Mouse (Mus musculus) spleen, postnatal 36 days (tissue): Measurements from ENCODE around the gene B3gat3.
"Not testable (repeated sequence)": the region's sequence is repeated elsewhere in the genome, so short reads cannot be mapped to it uniquely, and the experiment has no call there.

Experiments used
- DNase-seq, 2 experiments: peaks; one replicate each; pipeline ENCODE4 v3.0.0; 2022; ENCODE audit warnings: low spot score in 2 of 2, mixed read lengths in 1 of 2

Gene B3gat3

GRCm38 (mm10) chr19:8942276-8942964 is 22.2 kb downstream of the B3gat3 start:
- peak; percentile 62 to 64 for DNase-seq

- DNase-seq = no peak
Measured at GRCm38 (mm10) chr19:8943047-8943446, 22.9 kb downstream of the B3gat3 start.

- no peak for DNase-seq
Measured at GRCm38 (mm10) chr19:8944062-8944461, 23.9 kb downstream of the B3gat3 start.

- DNase-seq = peak in 1 of 2 experiments; percentile 58
Measured at GRCm38 (mm10) chr19:8944750-8945149, 24.6 kb downstream of the B3gat3 start.

GRCm38 (mm10) chr19:8945251-8945650 is 25.1 kb downstream of the B3gat3 start:
- DNase-seq = no peak

GRCm38 (mm10) chr19:8946929-8947328 is 26.8 kb downstream of the B3gat3 start:
- no peak for DNase-seq

GRCm38 (mm10) chr19:8950190-8950589 is 30.0 kb downstream of the B3gat3 start:
- DNase-seq = no peak

- DNase-seq = no peak
Measured at GRCm38 (mm10) chr19:8952241-8952640, 32.1 kb downstream of the B3gat3 start.

- DNase-seq = peak; percentile 89 to 92
Measured at GRCm38 (mm10) chr19:8953135-8954039, 33.2 kb downstream of the B3gat3 start, which contains the start of gene Tut1. Tut1 (plus strand) TSS chr19:8953847.

GRCm38 (mm10) chr19:8954171-8954570 is 34.0 kb downstream of the B3gat3 start:
- DNase-seq = no peak

GRCm38 (mm10) chr19:8962256-8962655 is 42.1 kb downstream of the B3gat3 start:
- DNase-seq = no peak

- DNase-seq = no peak
Measured at GRCm38 (mm10) chr19:8965075-8965474, 44.9 kb downstream of the B3gat3 start.

- DNase-seq = no peak
Measured at GRCm38 (mm10) chr19:8965771-8966170, 45.6 kb downstream of the B3gat3 start.

GRCm38 (mm10) chr19:8966198-8966589 is 46.0 kb downstream of the B3gat3 start:
- no peak for DNase-seq

GRCm38 (mm10) chr19:8966590-8967372 is 46.6 kb downstream of the B3gat3 start, which contains the start of gene Eef1g:
Eef1g (plus strand) TSS chr19:8967041.
- peak; percentile 100 for DNase-seq

- DNase-seq = no peak
Measured at GRCm38 (mm10) chr19:8967373-8967743, 47.2 kb downstream of the B3gat3 start.

GRCm38 (mm10) chr19:8967893-8968292 is 47.7 kb downstream of the B3gat3 start:
- no peak for DNase-seq

- DNase-seq = not testable (repeated sequence)
Measured at GRCm38 (mm10) chr19:8972491-8972890, 52.3 kb downstream of the B3gat3 start.

- DNase-seq = no peak
Measured at GRCm38 (mm10) chr19:8974638-8975037, 54.5 kb downstream of the B3gat3 start.

GRCm38 (mm10) chr19:8975491-8975890 is 55.3 kb downstream of the B3gat3 start:
- no peak for DNase-seq

- no peak for DNase-seq
Measured at GRCm38 (mm10) chr19:8976535-8976934, 56.4 kb downstream of the B3gat3 start.
